Mouse (Mus musculus) liver, embryonic 11.5 days (tissue): ENCODE results near the gene Irf2bpl. TPM values are rescaled to one million over a fixed set of nuclear protein-coding genes. Genes with fewer than 3 reads are reported as not detected.
A peak's percentile ranks its signal among the peaks of the same experiment; 100 is the strongest.

Experiments
- ATAC-seq: fragments of 200-750 bp; cut with Nextera tagmentation; replicated peaks from 2 replicates; pipeline ENCODE4 v1.8.0; 2017; ENCODE audit warnings: moderate number of reproducible peaks, mild to moderate bottlenecking, moderate TSS enrichment, moderate library complexity; ENCODE audit not compliant: low FRiP score
- DNase-seq: peaks from one replicate; pipeline ENCODE4 v3.0.0-alpha.2; 2017; ENCODE audit warnings: low spot score
- H3K27ac ChIP-seq: fragments of 300-500 bp; sonication (generic); 2 replicates; pipeline ENCODE4 v1.5.1; 2014; ENCODE audit warnings: mild to moderate bottlenecking, low read depth, low read length, control low read depth
- H3K27me3 ChIP-seq: fragments of 300-500 bp; sonication (generic); replicated peaks from 2 replicates; pipeline ENCODE4 v1.6.1; 2014; ENCODE audit warnings: low read length, mixed read lengths; ENCODE audit not compliant: control insufficient read depth, insufficient read depth
- H3K36me3 ChIP-seq: fragments of 300-500 bp; sonication (generic); 2 replicates; pipeline ENCODE4 v1.6.1; 2014; ENCODE audit warnings: mild to moderate bottlenecking, low read length, moderate library complexity, mixed read lengths; ENCODE audit not compliant: control insufficient read depth, insufficient read depth
- H3K4me1 ChIP-seq: fragments of 300-500 bp; sonication (generic); replicated peaks from 2 replicates; pipeline ENCODE4 v1.6.1; 2014; ENCODE audit warnings: low read length, mixed read lengths; ENCODE audit not compliant: control insufficient read depth, insufficient read depth
- H3K4me2 ChIP-seq: fragments of 300-500 bp; sonication (generic); 2 replicates; pipeline ENCODE4 v1.6.1; 2014; ENCODE audit warnings: mild to moderate bottlenecking, control low read depth, moderate library complexity
- H3K4me3 ChIP-seq: fragments of 300-500 bp; sonication (generic); 2 replicates; pipeline ENCODE4 v1.5.1; 2014; ENCODE audit warnings: low read depth, low read length, control low read depth
- H3K9ac ChIP-seq: fragments of 300-500 bp; sonication (generic); 2 replicates; pipeline ENCODE4 v1.6.1; 2014; ENCODE audit warnings: low read depth, low read length, control low read depth
- H3K9me3 ChIP-seq: fragments of 300-500 bp; sonication (generic); 2 replicates; pipeline ENCODE4 v1.6.1; 2016; ENCODE audit warnings: low read length, inconsistent platforms, mixed read lengths; ENCODE audit not compliant: control insufficient read depth
- WGBS: fragments of 180-500 bp; shearing (Covaris S2); extraction: QIAGEN DNeasy Blood & Tissue Kit; methylation state at CpG from one replicate; pipeline ENCODE4 v1.1.7; 2014; 5-methylcytosine and 5-hydroxymethylcytosine counted together
- polyA plus RNA-seq: library from polyadenylated mRNA; unstranded; fragments of >200 nt; fragmentation: Nextera tagmentation; extraction: Ambion mirVana; gene quantifications from 2 replicates; pipeline ENCODE4 v1.2.1, GENCODE M21; 2014

Irf2bpl gene
- polyA plus RNA-seq, 1 experiment from 2014 or later: 9.7 TPM

GRCm38 (mm10) chr12:86890796-86891301 is 6.3 kb upstream of the Irf2bpl start:
- Histone ChIP-seq H3K4me3 (no peak overlapping the region), H3K9me3 (no peaks in the 10 kb centered on the region), H3K27me3 (0 out of 2 replicates have a peak, but pooled peaks cover 6% of the 10 kb centered on the region), H3K36me3 (no peaks in the 10 kb centered on the region), H3K27ac (peak overlapping the region; percentile 11; the same call in 1 of the 2 replicates), H3K4me1 (peaks cover 72% of the 10 kb centered on the region), H3K4me2 (peak overlapping the region; percentile 96), H3K9ac (0 out of 2 replicates have a peak overlapping the region, but pooled peaks have one; percentile 16)
- ATAC-seq: no peak
- WGBS: 44% methylated on average over 8 of the region's 8 CpGs
- DNase-seq: no peak

DNA sequence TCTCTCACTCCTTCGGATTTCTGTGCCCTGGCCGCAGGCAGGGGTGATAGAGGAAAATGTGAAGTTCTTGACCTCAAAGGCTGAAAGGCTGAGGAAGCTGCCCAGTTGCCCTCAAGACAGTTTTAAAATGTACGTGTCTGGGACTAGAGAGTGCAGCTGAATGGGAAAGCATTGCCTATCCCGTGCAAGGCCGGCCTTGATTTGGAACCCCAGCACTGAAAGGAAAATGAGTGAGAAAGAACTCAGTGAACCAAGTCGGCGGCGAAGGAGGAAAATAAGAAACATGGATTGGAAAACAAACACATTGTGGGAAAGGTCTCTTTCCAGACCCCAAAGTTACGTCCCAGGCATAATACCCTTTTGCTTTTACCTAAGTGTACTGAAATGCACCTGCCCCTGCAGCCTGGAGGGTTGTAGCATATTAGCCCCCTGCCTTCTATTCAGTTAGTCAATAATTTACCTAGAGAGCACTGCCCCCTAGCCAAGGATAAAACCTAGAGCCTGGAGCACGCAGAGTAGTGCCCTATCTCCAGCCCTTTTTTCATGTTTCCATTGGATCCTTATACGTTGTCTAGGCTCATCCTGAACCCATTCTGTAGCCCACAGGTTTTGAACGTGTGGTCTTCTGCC is 5.6 kb upstream of the Irf2bpl start:
- 61% methylated on average over 12 of the region's 12 CpGs for WGBS
- Histone ChIP-seq H3K9ac (no peak overlapping the region), H3K27me3 (peaks cover 8% of the 10 kb centered on the region; the same call in 1 of the 2 replicates), H3K9me3 (no peaks in the 10 kb centered on the region), H3K36me3 (no peaks in the 10 kb centered on the region), H3K4me3 (no peak overlapping the region), H3K4me2 (peak overlapping the region; percentile 96), H3K27ac (peak overlapping the region; percentile 28; the same call in 1 of the 2 replicates), H3K4me1 (peaks cover 72% of the 10 kb centered on the region)
- DNase-seq: no peak
- no peak for ATAC-seq

DNA sequence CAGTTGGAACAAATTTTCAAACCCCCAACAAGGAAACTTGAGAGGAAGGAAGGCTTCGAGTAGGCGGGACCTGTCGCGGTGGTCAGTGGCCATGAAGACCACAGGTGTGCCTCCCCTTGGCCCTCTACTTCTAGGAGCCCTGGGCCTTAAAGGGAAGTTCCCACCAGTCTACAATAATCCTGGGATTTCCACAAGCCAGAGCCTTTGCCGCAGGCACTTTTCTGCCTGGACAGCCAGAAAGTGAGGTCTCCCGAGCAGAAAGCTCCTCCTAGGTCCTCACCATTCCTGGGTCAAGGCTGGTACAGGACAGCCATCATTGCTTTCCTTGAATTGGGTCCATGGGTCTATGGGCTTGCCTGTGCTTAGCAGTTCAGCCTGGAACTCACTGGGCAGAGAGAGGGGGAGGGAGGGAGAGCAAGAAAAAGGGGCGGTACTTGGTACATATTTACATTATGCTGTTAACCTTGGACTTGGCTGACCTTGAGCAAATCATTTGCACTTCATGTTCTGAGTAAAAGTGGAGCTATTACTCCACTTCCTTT is 4.6 kb upstream of the Irf2bpl start:
- Histone ChIP-seq H3K27me3 (peaks cover 17% of the 10 kb centered on the region), H3K4me3 (peak overlapping the region; percentile 49), H3K9me3 (no peaks in the 10 kb centered on the region), H3K4me2 (peak overlapping the region; percentile 66), H3K9ac (peak overlapping the region; percentile 51), H3K27ac (peak overlapping the region; percentile 65), H3K36me3 (no peaks in the 10 kb centered on the region), H3K4me1 (peaks cover 68% of the 10 kb centered on the region)
- ATAC-seq: no peak
- WGBS: 17% methylated on average over 7 of the region's 7 CpGs
- DNase-seq: no peak

DNA sequence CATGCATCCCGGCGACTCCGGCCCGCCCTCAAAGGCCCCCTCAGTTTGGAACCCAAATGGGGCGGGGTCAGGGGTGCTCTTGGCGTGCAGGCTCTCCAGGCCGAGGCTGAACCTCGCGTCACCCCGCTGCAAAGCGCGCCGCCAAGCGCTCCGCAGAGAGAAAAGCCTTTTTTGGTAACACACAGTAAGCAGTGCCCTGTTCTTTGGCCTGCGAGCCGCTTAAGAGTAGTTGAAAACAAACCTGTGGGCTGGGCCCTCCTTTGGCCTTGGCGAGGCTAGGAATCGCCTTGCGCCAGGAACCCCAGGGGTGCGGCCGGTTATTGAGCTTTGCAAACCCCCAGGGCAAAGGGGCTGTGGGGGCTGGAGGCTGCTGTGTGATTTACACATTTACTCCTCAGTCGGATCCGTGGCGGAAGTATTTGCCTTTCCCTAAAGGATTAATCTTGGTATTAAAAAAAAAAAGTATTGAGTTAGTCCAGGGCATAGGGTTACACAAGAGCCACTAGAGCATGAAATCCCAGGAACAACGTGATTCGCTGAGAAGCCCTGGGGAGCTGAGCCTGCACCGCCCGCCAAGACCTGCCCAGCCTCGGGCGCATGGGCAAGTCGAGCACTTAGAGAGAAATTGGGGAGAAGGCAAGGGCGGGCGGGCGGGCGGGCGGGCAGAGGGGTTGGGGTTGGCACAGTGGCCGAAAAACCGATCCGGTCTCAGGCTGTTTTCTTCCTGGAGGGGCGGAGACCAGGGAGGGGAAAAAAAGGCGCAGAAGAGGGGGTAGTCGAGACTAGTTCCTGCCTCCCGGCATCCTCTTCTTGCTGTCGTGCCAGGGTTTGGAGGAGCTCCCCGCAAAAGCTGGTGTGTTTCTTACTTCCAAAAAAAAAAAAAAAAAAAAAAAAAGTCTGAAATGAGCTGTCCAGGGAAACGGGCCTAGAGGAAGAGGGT is 3.8 kb upstream of the Irf2bpl start:
- ATAC-seq (peak; percentile 39), DNase-seq (peak; percentile 76)
- H3K27ac ChIP-seq: peak overlapping the region; percentile 65
- H3K9ac ChIP-seq: peak overlapping the region; percentile 51
- WGBS: 3% methylated on average over 47 of the region's 47 CpGs
- H3K4me2 ChIP-seq: peak overlapping the region; percentile 66
- peak overlapping the region; percentile 49 for H3K4me3 ChIP-seq
- H3K9me3 ChIP-seq: no peaks in the 10 kb centered on the region
- H3K36me3 ChIP-seq: no peaks in the 10 kb centered on the region
- peaks cover 25% of the 10 kb centered on the region for H3K27me3 ChIP-seq
- H3K4me1 ChIP-seq: peaks cover 62% of the 10 kb centered on the region

- Histone ChIP-seq H3K4me1 (peaks cover 57% of the 10 kb centered on the region), H3K4me2 (peak overlapping the region; percentile 66), H3K9ac (peak overlapping the region; percentile 51), H3K36me3 (no peaks in the 10 kb centered on the region), H3K4me3 (peak overlapping the region; percentile 49), H3K27me3 (peaks cover 33% of the 10 kb centered on the region), H3K9me3 (no peaks in the 10 kb centered on the region), H3K27ac (peak overlapping the region; percentile 65)
- DNase-seq: no peak
- no peak for ATAC-seq
- 35% methylated on average over 14 of the region's 14 CpGs for whole genome bisulfite sequencing
Measured at GRCm38 (mm10) chr12:86887381-86888129, 3.0 kb upstream of the Irf2bpl start.

- Histone ChIP-seq H3K4me1 (peaks cover 46% of the 10 kb centered on the region), H3K9me3 (no peaks in the 10 kb centered on the region), H3K27me3 (peaks cover 40% of the 10 kb centered on the region), H3K27ac (no peak overlapping the region), H3K9ac (no peak overlapping the region), H3K4me2 (no peak overlapping the region), H3K36me3 (no peaks in the 10 kb centered on the region), H3K4me3 (no peak overlapping the region)
- DNase-seq: no peak
- ATAC-seq: no peak
- WGBS: 63% methylated on average over 7 of the region's 7 CpGs
Measured at GRCm38 (mm10) chr12:86886446-86886965, 1.9 kb upstream of the Irf2bpl start.

DNA sequence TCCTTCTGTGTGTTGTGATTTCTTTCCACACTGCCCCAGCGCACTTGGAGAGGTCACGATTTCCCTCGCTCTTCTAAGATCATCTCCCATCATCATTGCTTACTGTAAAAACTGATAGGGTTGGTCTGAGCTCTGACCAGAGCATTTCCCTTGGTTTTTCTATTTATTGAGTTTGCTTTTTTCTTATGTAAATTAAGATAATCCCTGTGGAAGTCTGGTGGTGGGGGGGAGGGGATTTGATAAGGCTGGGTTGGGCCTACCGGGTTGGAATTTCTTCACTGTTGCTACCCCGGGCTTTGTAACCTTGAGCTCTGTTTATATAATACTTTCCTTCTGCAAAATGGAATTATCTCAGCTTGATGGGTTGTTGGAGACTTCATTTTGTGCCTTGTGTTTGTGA is 1.1 kb upstream of the Irf2bpl start:
- peaks cover 40% of the 10 kb centered on the region for H3K4me1 ChIP-seq
- H3K27me3 ChIP-seq: peaks cover 40% of the 10 kb centered on the region
- H3K9ac ChIP-seq: no peak overlapping the region; the same call in 1 of the 2 replicates
- H3K4me2 ChIP-seq: 0 out of 2 replicates have a peak overlapping the region, but pooled peaks have one; percentile 73
- H3K9me3 ChIP-seq: no peaks in the 10 kb centered on the region
- DNase-seq: no peak
- no peak for ATAC-seq
- WGBS: 37% methylated on average over 5 of the region's 5 CpGs
- H3K4me3 ChIP-seq: no peak overlapping the region
- H3K27ac ChIP-seq: peak overlapping the region; percentile 11; the same call in 1 of the 2 replicates
- no peaks in the 10 kb centered on the region for H3K36me3 ChIP-seq
